Mouse (Mus musculus): ENCODE measurements around the gene 4933403O08Rik. TPM values are rescaled to one million over a fixed set of nuclear protein-coding genes. Genes with fewer than 3 reads are reported as not detected.

The 4933403O08Rik gene
- total and polyA plus RNA-seq, 3 experiments, result not detected

DNA sequence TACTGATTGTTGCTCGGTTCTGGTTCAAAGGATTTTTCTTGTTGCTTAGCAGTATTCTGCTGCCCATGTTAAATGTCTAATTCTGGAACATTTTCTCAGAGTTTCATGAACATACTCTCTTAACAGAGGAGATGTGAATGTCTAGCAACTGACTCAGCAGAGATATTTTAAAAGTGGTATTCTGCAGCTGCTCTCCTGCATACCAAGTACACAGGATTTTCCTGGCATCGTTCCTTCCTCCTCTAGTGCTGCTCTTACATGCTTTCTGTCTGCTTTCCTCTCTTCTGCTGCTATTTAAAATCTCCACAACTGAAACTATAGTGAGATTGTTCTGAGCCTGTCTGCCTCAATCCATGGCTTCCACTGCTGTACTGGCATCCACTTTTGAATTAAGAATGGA, 16.7 kb downstream of the 4933403O08Rik start:
- Histone ChIP-seq H3K27ac (ENCODE audit: control insufficient read depth, low read depth, low read length) (no peak overlapping the region), H3K27me3 (ENCODE audit: control insufficient read depth in 1 of 2, insufficient read depth in 2 of 2, low read length in 2 of 2) (no peaks in the 10 kb centered on the region), H3K79me2 (ENCODE audit: control insufficient read depth, insufficient read depth, low read length, poor library complexity) (no peaks in the 10 kb centered on the region), H3K9me3 (replicated peaks; ENCODE audit: insufficient read depth, low read length) (no peaks in the 10 kb centered on the region), H3K36me3 (ENCODE audit: control insufficient read depth in 1 of 2, insufficient read depth in 2 of 2, low read length in 2 of 2) (no peaks in the 10 kb centered on the region), H3K9ac (ENCODE audit: control insufficient read depth, low read depth, low read length, poor library complexity, severe bottlenecking) (no peak overlapping the region), H3K4me3 (ENCODE audit: control insufficient read depth in 1 of 2, insufficient read depth in 1 of 2, low read depth in 2 of 2, low read length in 2 of 2) (no peak overlapping the region), H3K4me1 (ENCODE audit: control insufficient read depth in 1 of 2, insufficient read depth in 2 of 2, low read length in 2 of 2) (no peaks in the 10 kb centered on the region)
- TF ChIP-seq HCFC1 (IDR thresholded peaks at IDR 0.05; ENCODE audit: low read depth, low read length) (no peak), E2F4 (IDR thresholded peaks at IDR 0.05; ENCODE audit: borderline replicate concordance, low read depth, low read length) (no peak), NRF1 (IDR thresholded peaks at IDR 0.05; ENCODE audit: insufficient read depth, low read depth, low read length, poor library complexity, severe bottlenecking) (no peak), CTCF (IDR thresholded peaks at IDR 0.05 in 2 of 3, conservative IDR thresholded peaks at IDR 0.05 in 1 of 3; ENCODE audit: control insufficient read depth in 1 of 3, insufficient read depth in 1 of 3, low read depth in 2 of 3, low read length in 3 of 3, poor library complexity in 1 of 3, severe bottlenecking in 1 of 3) (no peak), BHLHE40 (IDR thresholded peaks at IDR 0.05; ENCODE audit: borderline replicate concordance, low read depth, low read length) (no peak), USF2 (IDR thresholded peaks at IDR 0.05; ENCODE audit: borderline replicate concordance in 1 of 2, insufficient read depth in 1 of 2, low read depth in 1 of 2, low read length in 2 of 2) (no peak), CHD1 (IDR thresholded peaks at IDR 0.05; ENCODE audit: low read depth, low read length) (no peak), RCOR1 (IDR thresholded peaks at IDR 0.05; ENCODE audit: low read depth, low read length) (no peak), TBP (IDR thresholded peaks at IDR 0.05; ENCODE audit: low read depth, low read length) (no peak), GATA1 (IDR thresholded peaks at IDR 0.05; ENCODE audit: low read depth, low read length) (no peak), KAT2A (conservative IDR thresholded peaks at IDR 0.05; ENCODE audit: low read depth, low read length) (no peak), TCF12 (IDR thresholded peaks at IDR 0.05; ENCODE audit: low read depth, low read length) (no peak), TAL1 (IDR thresholded peaks at IDR 0.05; ENCODE audit: low read length) (no peak), MXI1 (IDR thresholded peaks at IDR 0.05; ENCODE audit: low read depth, low read length) (no peak), MYC (IDR thresholded peaks at IDR 0.05; ENCODE audit: low read depth, low read length) (no peak), ZNF384 (IDR thresholded peaks at IDR 0.05; ENCODE audit: low read depth, low read length) (no peak), ELF1 (IDR thresholded peaks at IDR 0.05; ENCODE audit: low read depth, low read length) (no peak), UBTF (IDR thresholded peaks at IDR 0.05; ENCODE audit: borderline replicate concordance, insufficient read depth, low read depth, low read length) (no peak), POLR2AphosphoS5 (IDR thresholded peaks at IDR 0.05; ENCODE audit: borderline replicate concordance, low read depth, low read length) (no peak)
- DNase-seq (ENCODE audit: low read depth, low spot score), result no peak

DNA sequence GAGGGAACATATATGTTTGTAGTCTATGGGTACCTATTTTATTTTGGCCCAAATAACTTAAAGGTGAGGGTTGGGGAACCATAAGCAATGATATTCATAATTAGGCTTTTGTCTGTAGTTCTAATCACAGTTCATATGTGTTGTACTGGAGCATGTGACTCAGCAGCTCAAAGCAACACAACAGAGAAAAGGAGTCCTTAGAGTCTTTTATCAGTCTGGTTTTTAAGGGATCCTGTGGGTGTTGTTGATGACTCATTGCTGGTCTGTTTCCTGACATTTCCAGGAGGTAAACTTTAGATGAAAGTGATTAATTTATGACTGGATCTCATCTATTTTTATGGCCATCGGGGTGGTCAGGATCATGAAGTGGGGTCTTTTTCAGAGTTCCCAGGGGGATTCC, 34.7 kb downstream of the 4933403O08Rik start:
- Histone ChIP-seq H3K4me3 (ENCODE audit: control insufficient read depth in 1 of 2, insufficient read depth in 1 of 2, low read depth in 2 of 2, low read length in 2 of 2) (no peak overlapping the region), H3K9ac (ENCODE audit: control insufficient read depth, low read depth, low read length, poor library complexity, severe bottlenecking) (no peak overlapping the region), H3K9me3 (replicated peaks; ENCODE audit: insufficient read depth, low read length) (no peaks in the 10 kb centered on the region), H3K4me1 (ENCODE audit: control insufficient read depth in 1 of 2, insufficient read depth in 2 of 2, low read length in 2 of 2) (peaks cover 5 to 12% of the 10 kb centered on the region in 2 experiments; a peak in 1 of 4 replicates), H3K36me3 (ENCODE audit: control insufficient read depth in 1 of 2, insufficient read depth in 2 of 2, low read length in 2 of 2) (peaks cover 0 to 6% of the 10 kb centered on the region in 2 experiments; a peak in 2 of 4 replicates), H3K27me3 (ENCODE audit: control insufficient read depth in 1 of 2, insufficient read depth in 2 of 2, low read length in 2 of 2) (no peaks in the 10 kb centered on the region), H3K27ac (ENCODE audit: control insufficient read depth, low read depth, low read length) (no peak overlapping the region), H3K79me2 (ENCODE audit: control insufficient read depth, insufficient read depth, low read length, poor library complexity) (no peaks in the 10 kb centered on the region)
- TF ChIP-seq USF1 (IDR thresholded peaks at IDR 0.05; ENCODE audit: low read depth, low read length) (peak; percentile 72; the same call in 1 of the 2 replicates), ETS1 (IDR thresholded peaks at IDR 0.05; ENCODE audit: low read depth, low read length) (peak; percentile 42; the same call in 1 of the 2 replicates), EP300 (IDR thresholded peaks at IDR 0.05; ENCODE audit: low read depth in 1 of 2, low read length in 2 of 2) (peak; percentile 49 to 84), GATA1 (IDR thresholded peaks at IDR 0.05; ENCODE audit: low read depth, low read length) (peak; percentile 60), TBP (IDR thresholded peaks at IDR 0.05; ENCODE audit: low read depth, low read length) (no peak), MYC (IDR thresholded peaks at IDR 0.05; ENCODE audit: low read depth, low read length) (peak; percentile 27; the same call in 1 of the 2 replicates)
- DNase-seq (ENCODE audit: low read depth, low spot score), result peak; percentile 72
